Mouse (Mus musculus) c-Kit-positive CD71-negative TER-119-negative erythroid progenitor cells, embryonic 14.5 days (primary cell): ENCODE measurements around the gene Igf1.

ENCODE experiments used
- DNase-seq: peaks from one replicate; pipeline ENCODE4 v3.0.0-alpha.2; 2013; ENCODE audit warnings: low read depth

Gene Igf1

DNA sequence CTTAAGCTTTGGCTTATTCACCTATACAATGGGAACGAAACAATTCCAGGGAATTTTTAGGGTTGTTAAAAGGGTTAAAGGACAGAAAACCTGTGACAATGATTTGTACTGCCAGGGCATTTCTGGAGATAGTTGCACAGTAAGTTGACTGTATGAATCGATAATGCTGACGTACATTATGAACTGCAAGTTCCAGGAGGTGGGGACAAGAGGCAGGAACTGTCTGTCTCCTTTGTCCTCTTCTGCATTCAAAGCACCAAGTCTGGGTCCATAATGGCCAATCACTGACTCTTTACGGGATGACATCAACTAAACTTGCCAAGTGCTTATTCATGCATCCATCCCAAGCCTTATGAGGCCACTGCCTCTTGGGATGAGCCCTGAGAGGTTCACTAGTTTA lies 39.3 kb downstream of the Igf1 start:
- DNase-seq: no peak

DNA sequence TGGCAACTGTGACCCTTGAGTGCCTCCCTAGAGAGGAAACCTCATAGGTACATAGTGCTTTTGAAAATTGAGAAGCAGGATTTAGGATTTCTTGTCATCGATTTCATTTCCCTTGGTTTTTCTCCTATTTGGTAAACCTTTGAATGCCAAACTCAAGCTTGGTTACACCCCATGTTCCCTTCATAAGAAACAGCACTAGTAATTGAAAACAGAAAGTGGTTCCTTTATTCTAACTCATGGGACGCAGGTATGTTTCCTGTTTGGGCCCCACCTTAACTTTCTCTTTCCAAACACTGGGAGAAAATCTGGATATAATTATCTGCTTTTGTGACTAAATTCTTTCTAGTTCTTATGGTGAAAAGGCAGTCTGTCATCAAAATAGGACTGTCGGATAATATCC lies 40.8 kb downstream of the Igf1 start:
- no peak for DNase-seq

DNA sequence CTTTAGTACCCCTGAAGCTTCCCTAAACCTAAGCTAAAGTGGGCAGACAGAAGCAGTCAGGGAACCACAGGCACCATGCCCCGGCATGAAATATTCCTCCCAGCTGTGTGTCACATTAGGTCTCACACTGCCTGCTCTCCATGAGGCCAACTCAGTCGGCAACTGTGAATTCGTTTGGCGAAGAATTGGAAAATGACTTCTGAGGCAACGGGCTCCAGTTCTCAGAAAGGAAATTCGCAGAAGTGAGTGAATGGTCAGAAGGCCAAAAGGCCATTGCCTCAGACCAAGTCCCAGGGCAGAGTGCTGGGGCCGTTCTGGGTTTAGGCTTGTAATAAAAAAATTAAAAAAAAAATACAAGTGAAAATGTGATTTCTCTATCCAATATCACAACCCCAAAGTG lies 43.9 kb downstream of the Igf1 start:
- no peak for DNase-seq

DNA sequence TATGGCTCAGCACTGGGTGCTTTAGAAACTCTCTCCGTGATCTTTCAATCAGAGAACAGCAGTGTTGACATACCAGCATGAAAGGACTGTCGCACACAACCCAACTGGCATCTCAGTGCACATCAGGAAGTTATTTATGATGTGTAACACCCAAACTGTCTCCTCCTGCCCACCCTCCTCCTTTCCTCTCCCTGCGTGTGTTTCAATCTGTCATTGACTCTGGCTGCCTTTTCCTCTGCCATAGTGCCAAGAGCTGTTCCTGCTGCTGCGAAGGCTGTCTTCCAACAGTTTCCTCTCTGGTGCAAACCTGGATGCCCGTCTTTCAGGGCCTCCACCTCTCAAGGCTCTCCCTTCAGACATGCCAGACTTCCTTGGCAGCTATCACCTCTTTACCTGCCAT lies 46.3 kb downstream of the Igf1 start:
- DNase-seq: no peak

DNA sequence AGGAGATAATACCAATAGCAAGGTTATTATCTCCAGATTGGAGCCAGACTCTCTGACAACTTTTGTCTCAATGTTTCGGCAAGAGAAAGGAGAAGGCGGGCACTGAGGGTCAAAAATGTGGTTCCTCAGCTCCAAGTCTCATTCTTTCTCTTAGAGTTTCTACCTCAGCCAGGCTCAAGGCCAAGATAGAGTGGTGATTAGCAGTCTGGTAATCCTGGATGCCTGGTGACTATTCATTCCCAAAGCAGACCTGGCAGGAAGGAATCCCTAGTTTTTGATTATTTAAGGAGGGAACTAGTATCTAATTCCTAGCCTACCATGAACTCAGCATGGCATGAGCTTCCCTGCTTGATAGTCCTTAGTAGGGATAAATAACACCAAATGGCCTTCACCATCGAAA lies 47.0 kb downstream of the Igf1 start:
- DNase-seq: no peak

DNA sequence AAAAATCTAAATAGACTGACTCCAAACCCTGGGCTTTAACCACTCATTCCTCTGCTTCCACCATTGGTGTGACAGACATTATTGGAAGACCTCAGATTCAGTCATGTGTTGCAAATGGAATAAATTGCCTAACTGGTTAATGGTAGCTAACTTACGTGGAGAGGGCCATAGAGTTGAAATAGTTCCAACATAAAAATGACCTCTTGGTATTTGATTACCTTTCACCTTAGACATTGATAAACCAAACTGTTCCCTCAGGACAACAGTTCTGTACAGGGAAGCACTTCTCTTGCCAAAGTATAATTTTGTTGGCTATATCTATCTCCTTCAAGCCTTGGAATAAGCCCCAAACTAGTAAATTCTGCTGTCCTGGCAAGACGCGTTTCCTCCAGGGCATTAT lies 48.1 kb downstream of the Igf1 start:
- DNase-seq: no peak

DNA sequence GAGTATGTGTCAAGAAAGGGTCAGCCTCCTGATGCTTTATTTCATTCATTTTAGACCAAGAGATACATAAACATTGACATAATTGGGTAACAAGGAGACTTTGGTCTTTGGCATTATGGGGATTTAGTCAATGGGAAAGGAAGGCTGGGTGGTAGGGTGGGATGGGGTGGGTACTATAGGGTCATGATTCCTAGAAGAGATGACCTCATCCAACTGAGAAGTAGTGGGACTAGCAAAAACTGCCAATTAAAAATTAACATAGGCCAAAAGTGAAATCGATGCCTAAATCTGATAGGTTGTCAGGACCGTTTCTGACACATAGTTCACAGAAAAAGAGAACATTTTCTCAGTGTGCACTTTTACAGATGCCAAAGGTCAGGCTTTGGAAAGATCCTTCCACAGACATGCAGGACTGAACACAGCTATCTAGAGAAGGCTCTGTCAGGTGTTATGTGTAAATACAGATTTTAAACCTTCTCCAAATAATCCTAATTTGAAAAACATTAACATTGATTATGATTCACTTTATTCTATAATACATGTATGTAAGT lies 48.8 kb downstream of the Igf1 start:
- DNase-seq: no peak

DNA sequence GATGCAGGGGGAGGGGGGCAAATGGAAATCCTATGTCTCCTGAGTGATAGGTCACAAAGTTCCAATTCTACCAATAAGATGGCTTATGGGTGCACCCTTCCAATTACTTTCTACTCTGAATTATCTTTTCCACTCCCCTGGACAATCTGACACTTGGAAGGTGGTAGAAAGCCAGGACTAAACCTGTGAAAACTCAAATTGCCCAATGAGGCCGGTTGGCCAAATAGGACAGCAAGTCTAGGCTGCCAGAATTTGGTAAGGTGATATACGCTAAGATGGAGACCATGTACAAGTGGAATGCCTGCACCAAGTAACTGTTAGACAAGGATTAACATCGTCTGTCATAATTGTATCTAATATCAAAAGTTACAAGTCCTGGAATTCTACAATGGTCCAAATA lies 55.8 kb downstream of the Igf1 start:
- no peak for DNase-seq

DNA sequence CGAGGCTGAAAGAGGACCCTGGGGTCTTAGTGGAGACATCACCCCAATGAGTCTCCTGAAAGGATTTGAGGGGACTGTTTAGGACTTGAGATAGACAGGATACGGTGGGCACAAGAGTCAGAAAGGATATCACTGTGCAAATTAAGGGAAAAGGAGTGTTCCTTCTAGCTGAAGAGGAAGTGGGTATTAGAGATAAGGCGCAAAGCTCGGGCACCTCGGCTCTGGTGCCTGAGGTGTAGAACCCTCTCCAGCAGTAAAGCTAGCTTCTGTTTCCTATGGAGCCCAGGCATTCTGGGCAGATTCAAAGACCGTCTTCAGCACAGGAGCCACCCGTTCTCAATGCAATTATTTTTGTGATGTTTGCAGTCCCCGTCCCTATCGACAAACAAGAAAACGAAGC lies 56.9 kb downstream of the Igf1 start:
- DNase-seq: no peak

DNA sequence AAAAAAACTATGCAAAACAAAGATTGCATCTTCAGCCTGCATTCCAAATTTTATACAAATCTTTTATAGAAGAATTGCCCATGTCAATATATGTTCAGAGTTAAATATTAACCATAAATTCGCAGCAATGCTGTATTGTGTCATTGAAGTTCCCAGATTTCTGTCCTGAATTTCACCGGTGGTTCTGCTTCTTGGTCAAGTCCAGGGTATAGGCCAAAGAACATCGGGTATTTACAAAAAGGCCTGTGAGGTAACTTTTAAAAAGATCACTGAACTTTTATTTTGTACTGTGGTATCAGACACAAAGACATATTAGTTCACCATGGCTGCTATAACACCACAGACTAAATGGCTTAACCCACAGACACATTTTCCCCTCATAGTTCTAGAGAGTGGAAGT lies 57.7 kb downstream of the Igf1 start:
- no peak for DNase-seq

DNA sequence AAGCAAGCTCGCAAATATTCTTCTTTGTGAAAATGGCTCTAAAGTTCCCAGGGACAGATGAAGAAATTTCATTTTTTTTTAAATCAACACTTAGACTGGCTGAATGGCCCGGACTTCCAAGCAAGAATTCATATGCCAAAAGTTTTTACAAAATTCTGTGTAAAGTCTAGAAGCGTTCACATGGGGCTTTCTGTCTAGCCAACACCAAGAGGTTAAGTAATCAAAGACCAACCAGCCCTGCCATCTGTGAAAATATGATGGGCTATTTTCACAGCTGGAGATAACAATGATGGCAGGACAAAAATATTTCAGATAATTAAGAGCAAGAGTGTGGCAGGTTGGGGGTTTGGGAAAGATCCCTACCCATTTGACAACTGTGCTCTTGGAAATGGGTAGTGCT lies 64.2 kb downstream of the Igf1 start:
- no peak for DNase-seq

DNA sequence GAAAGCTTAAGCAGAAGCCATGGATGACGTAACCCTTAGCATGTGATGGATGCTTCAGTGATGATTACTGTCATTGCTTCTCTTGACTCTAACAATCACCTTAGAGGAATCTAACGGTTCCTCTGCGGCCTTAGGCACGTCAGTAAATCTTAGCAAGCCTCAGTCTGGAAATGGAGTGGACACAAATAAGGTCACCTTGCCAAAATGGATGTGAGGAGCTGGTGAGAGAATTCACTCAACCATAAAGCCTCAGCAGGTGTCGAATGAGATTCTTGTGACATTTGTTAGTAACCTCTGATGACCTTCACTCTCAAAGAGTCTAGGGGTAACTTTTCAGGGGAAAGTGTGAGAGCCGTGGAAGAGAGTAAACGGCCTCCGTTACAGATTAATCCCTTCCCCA lies 68.5 kb downstream of the Igf1 start:
- DNase-seq: no peak

DNA sequence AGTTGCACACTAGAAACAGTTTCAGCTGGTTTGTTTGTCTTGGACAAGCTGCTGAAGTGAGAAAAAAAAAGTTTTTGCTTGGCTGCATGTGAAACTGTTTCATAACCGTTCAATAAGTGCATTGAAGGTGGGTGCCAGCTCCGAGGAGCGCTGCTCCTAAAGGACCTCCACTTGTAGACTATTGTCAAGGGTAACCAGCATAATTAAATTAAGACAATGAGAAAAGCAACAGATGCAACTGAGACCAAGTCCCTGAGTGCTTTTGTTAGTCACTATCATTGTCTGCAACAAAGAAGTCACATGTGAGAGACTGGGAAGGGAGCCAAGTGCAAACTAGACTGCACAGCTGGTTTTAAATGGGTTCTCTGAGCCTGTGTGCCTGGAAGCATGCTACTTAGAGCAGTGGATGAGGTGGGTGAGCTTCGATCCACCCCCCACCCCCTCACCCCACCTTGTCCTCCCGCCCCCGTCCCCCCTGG lies 69.1 kb downstream of the Igf1 start:
- no peak for DNase-seq

DNA sequence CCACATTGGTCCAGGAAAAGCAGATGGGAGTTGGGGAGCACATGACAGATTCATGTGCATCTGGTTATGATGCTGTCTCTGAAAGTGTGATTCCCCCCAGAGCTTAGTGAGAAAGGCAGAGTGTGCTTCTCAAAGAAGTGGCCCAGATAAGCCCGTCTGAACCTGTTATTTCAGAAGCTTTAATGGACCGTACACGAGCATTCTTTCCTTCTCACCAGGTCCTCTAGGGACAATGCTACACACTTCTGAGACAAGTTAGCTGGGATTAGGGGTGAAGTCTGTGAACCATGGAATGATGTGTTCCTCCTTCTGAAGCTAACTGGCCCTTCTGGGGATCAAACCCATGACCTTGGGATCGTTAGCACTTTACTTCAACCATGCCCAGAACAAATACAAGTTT lies 90.1 kb downstream of the Igf1 start:
- no peak for DNase-seq

DNA sequence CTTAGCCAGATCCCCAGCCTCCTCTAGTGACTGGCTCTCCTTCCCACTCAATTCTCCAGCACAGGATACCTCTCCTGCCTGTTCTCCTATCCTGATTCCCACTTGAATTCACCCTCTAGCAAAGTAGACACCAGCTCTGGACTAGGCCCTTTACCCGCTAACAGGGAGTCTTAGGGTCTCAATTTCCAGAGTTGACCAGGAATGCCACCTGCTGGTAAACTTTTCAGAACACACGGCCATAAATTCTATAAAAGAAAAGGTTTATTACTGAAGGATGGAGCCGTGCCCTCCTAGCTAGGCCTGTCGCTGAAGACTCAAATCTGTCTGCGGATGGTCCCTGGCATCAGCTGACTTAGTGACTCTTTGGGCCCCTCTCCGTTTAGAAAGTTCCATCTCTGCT lies 113.5 kb downstream of the Igf1 start:
- no peak for DNase-seq

DNA sequence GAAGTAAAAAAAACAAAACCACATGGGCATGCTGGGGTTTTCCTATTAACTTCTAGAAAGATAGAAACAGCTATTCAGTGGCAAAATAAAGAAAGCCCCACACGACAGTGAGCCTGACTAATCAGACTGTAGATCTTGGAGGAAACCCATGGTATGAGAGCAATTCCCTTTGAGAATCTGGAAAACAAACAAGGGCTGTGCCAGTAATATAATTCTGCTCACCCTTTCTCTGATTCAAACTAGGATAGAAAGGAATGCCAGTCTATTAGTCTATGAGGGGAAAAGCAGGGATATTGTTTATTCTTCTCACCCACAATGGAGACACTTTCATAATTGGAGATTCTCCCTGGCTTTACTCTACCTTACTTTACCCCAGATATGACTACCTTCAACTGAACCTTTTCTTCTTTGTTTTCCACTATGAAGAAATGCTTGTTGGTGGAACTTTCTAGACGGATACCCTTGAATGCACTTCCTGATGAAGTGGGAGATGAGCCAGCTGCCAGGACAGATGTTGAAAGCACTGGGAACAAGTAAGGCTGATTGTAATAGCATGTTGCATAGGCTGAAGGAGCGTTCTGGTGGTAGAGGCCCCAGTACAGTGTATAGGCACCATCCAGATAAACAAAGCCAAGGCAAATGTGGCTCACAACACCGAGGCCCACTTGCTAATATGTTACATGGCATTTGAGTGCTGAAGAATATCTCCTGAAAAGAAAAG lies 116.0 kb downstream of the Igf1 start:
- no peak for DNase-seq

DNA sequence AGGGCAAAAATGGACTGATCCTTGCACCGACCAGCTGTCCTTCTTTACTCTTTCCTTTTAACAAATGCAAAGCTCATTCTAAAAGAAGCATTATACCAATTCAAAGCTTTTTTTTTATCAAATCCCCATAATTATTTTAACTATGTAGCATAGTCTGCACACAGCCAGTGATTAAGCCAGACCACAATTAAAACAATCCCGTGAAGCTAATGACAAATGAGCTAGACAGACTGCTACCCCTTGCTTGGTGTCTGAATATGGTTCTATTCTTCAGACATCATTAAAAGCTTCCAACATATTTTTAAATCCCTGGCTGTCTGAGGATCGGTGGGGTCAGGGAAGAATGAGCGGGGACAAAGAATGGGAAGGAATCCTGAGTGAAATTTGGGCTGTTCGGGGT lies 127.3 kb downstream of the Igf1 start:
- DNase-seq: no peak

DNA sequence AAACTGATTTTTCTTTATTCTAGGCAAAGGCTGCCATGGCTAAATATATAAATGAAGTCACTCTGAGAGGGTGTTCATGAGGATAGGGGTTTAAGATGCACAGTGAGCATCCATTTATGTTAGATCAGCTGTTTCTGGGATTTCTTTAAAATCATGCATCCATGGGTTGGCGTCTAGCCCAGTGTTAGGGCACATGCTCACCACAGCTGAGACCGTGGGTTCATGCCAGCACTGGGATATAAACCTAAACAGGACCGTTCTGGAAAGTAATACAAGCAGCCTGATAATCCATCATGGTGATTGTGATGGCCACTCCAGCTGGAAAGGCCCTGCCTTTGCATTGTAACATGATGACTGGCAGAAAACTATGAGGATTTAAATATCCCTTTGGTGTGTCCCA lies 128.1 kb downstream of the Igf1 start:
- DNase-seq: no peak
